Mouse (Mus musculus) brain, embryonic 14.5 days (tissue): Measurements from ENCODE around the gene Fbxo7. TPM values are rescaled to one million over a fixed set of nuclear protein-coding genes. Genes with fewer than 3 reads are reported as not detected.

Experiments used
- DNase-seq: peaks from one replicate; pipeline ENCODE4 v3.0.0-alpha.2; 2011; ENCODE audit warnings: low read depth
- CTCF ChIP-seq: fragments of 200-500 bp; IDR thresholded peaks from 2 replicates; pipeline ENCODE4 v1.5.1; 2012; ENCODE audit warnings: inconsistent platforms, mild to moderate bottlenecking, moderate library complexity, borderline replicate concordance; ENCODE audit not compliant: insufficient read depth, insufficient read length; ENCODE audit errors: extremely low read depth
- POLR2A ChIP-seq: fragments of 200-500 bp; IDR thresholded peaks from 2 replicates; pipeline ENCODE4 v1.6.1; 2012; ENCODE audit warnings: mild to moderate bottlenecking, inconsistent platforms, borderline replicate concordance; ENCODE audit not compliant: poor library complexity, insufficient read depth, insufficient read length, severe bottlenecking; ENCODE audit errors: extremely low read depth
- polyA plus RNA-seq: library from polyadenylated mRNA; depleted of rRNA; stranded (reverse); fragments of >200 nt; gene quantifications from 2 replicates; pipeline ENCODE4 v1.2.3, GENCODE M21; 2012

Gene Fbxo7
- polyA plus RNA-seq, 1 experiment: 15.7 TPM

GRCm38 (mm10) chr10:86065661-86066060, 43.9 kb downstream of the Fbxo7 start:
- DNase-seq: no peak
- TF ChIP-seq CTCF (no peak), POLR2A (no peak)

DNA sequence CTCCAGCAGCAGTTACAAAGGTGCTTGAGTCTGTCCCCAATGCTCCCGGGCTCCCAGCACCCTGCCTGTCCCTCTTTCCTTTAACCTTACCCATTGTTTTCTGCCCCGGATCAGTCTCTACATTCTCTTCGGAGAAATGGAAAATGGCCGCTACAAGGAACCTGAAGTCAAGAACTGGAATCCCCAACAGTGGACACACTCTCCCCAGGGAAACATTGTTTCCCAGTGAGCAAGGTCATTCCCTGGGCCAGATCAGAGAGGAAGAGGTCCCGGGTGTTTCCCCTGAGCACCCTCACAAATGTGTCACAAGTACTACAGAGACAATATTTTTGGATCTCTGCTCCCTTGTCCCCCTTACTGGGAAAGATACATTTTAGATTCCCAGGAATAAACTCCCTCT, 44.9 kb downstream of the Fbxo7 start:
- DNase-seq: no peak

DNA sequence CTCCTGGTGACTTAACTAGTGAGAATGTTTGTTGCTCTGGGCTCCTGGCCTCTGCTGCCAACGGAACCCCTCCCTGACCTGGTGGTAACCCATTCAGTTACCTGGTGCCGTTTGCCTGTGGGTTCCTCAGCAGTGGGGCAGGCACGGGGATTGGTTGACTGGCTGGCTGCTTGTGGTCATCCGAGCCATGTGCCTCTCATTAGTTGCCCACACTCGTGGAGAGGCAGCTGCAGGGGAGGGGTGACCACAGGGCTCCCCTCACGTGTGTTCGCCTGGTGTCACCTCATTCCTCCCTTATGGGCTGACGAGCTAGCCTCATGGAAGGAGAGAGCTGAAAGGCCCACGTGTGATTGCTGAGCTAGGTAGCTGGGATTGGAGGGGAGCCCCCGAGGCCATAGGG, 46.1 kb downstream of the Fbxo7 start:
- no peak for TF ChIP-seq POLR2A
- TF ChIP-seq CTCF: no peak
- no peak for DNase-seq

More for the DNA sequence above, 44.9 kb downstream of the Fbxo7 start:
- no peak for TF ChIP-seq CTCF

- no peak for TF ChIP-seq POLR2A
- no peak for TF ChIP-seq CTCF
- peak; percentile 73 for DNase-seq
These were observed 47.6 kb downstream of the Fbxo7 start for GRCm38 (mm10) chr10:86069341-86069740.

DNA sequence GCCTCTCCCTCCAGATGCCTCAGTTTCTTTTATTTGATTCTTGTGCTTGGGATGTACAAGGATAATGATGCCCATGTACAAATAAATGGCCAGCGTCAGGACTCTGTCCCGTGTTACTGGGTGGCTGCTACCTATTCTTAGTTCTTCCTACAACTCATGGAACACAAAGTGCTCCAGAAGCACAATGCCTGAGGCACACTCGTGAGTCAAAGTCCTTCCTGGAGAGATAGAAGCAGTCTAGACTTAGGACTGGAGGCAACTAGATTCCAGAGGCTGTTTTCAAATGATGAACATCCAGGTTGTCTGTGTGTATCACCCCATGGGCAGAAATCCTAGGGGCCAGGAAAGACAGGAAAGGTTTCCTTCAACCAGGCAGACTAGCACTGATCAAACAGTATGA, 49.0 kb downstream of the Fbxo7 start:
- no peak for DNase-seq
- TF ChIP-seq POLR2A (no peak), CTCF (no peak)

DNA sequence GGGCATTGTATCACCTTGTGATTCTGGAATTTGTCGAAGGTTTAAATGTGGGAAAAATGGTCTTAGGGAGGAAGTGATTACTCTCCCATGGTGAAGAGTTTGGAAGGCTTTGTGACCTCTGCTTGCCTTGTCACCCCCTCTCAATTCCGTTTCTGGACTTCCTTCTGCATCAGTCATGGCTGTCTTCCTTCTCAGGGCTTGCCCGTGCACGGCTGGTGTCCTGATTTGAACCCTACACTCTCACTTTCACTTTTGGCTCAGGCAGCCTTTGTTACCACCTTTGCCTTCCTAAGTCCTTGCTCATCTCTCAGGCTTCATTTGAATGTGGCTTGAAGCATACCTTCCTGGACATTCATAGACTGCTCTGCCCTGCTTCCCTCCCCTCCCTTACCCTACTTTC, 52.4 kb downstream of the Fbxo7 start:
- no peak for DNase-seq
- no peak for TF ChIP-seq CTCF
- no peak for TF ChIP-seq POLR2A

- DNase-seq: no peak
- TF ChIP-seq CTCF (no peak), POLR2A (no peak)
These were observed 53.4 kb downstream of the Fbxo7 start for GRCm38 (mm10) chr10:86074971-86075711.

DNA sequence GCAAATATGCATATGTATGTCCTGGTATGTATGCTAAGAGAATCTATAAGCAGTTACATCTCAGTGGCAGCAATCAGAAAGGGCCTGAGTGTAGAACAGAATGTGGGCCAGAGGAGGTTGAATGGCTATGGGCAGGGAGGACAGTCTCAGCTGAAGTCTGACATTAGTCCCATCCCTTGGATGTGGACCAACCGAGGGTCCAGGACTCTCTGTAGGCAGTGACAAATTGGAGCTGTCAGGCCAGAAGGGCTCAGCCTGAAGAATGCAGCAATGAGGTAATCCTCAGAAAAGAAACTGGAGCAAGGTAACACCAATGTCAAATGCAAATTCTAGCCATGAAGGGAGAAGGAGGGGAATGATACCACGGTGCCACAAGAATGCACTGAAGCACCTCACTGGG, 55.5 kb downstream of the Fbxo7 start:
- no peak for DNase-seq
- TF ChIP-seq POLR2A (no peak), CTCF (no peak)

DNA sequence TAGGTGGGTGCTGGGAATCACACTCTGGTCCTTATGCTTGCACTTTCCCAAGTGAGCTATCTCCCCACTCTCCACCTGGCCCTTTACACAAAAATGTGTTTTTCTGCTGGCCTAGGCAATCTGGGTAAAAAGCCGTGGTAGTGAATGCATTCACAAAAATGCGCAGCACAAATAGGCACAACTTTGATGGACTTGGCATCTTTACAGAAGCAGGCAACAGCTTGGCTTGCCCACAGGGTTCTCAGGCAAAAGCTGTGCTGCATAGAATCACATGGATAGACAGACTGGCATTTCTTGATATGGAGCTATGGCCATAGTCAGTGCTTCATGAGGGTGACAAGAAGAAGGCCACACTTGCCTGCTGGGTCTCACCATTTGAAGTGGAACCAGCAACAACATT, 57.0 kb downstream of the Fbxo7 start:
- TF ChIP-seq CTCF: no peak
- TF ChIP-seq POLR2A: no peak
- no peak for DNase-seq

DNA sequence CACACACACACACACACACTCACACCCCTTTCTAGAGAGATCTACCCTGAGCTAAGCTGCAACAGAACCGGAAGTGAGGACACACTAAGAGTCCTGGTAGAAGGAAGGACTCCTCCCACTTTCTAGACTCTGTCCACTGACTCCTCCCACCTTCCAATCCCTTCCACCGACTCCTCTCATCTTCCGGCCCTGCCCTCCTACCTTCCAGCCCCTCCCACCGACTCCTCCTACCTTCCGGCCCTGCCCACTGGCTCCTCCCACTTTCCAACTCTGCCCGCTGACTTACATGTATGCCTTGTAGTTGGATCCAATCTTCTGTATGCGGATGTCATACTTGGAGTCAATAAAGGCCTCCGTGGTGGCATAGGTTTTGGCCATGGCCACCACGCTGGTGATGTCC, 58.1 kb downstream of the Fbxo7 start:
- TF ChIP-seq POLR2A (no peak), CTCF (no peak)
- DNase-seq: no peak

DNA sequence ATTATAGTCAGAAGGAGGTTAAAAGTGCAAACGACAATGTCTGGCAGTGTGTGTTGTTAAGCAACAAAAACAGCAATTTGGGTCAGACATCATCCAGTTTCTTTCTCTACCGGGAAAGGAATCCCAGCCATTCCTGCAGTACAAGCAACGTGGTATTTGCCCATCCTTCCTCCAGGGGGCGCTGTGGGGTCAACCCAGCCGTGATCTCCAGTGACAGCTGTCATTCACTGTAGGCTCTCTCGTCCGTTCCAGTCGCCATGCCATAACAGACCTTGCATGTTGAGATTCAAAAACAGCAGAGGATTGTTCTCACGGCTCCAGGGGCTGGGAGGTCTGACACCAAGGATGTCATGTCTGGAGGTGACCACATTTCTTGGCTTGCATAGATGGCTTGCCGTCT, 70.1 kb downstream of the Fbxo7 start:
- DNase-seq: no peak
- no peak for TF ChIP-seq POLR2A
- TF ChIP-seq CTCF: peak; percentile 48; the same call in 1 of the 2 replicates

- TF ChIP-seq POLR2A: no peak
- no peak for TF ChIP-seq CTCF
- DNase-seq: peak; percentile 9
These were observed 71.6 kb downstream of the Fbxo7 start for GRCm38 (mm10) chr10:86093109-86094035.

DNA sequence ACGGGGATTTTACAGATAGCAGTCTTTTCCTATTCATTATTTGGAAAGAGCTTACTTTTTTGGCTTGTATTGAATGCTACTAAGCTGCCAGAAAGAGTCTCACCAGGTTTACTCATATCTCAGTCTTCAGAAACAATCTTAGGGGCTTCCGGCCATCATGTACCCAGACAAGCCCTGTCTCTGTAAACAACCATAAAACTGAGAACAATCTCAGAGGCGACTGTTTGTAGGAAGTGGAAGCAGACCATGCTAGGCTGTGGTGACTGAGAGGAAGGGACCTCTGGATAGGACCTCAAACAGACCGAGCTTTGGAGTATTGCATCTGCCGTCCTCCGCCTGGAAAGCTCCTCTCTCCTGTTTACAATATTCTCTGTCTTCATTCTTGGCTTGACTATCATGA, 76.6 kb downstream of the Fbxo7 start:
- no peak for TF ChIP-seq CTCF
- no peak for TF ChIP-seq POLR2A
- no peak for DNase-seq
